Mouse (Mus musculus): Measurements from ENCODE around the gene Dennd2c. TPM values are rescaled to one million over a fixed set of nuclear protein-coding genes. Genes with fewer than 3 reads are reported as not detected.
A peak's percentile ranks its signal among the peaks of the same experiment; 100 is the strongest.

The Dennd2c gene
- polyA plus RNA-seq, 1 experiment from 2014 or later: 5.6 TPM

DNA sequence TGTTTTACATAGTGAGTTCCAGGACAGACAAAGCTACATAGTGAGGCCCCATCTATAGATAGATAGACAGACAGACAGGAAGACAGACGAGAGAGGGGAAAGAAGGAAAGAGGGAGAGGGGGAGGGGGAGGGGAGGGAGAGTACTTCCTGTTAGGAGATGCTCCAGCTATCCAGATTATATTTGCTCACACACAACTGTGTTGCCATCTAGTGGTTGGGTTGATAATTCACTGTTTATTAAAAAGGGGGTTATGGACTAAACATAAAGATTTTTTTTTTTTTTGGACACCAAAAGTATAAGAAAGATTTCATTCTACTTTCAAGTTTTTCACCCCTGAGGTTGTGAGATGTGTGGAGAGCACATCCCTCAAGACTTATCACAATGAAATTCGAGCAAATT, 1.7 kb upstream of the Dennd2c start:
- Histone ChIP-seq H3K36me3 (ENCODE audit: control insufficient read depth, insufficient read depth, low read length) (no peaks in the 10 kb centered on the region), H3K4me1 (replicated peaks; ENCODE audit: control insufficient read depth, insufficient read depth) (no peaks in the 10 kb centered on the region), H3K9ac (ENCODE audit: low read length) (no peak overlapping the region), H3K27me3 (ENCODE audit: control insufficient read depth, insufficient read depth, low read length) (no peaks in the 10 kb centered on the region), H3K4me3 (ENCODE audit: low read depth, low read length) (no peak overlapping the region), H3K4me2 (replicated peaks; ENCODE audit: low read depth) (no peak overlapping the region), H3K27ac (replicated peaks) (no peak overlapping the region), H3K9me3 (ENCODE audit: control insufficient read depth, low read length) (no peaks in the 10 kb centered on the region)
- no peak for DNase-seq (ENCODE audit: low spot score)
- 50% methylated on average over 2 of the region's 2 CpGs for WGBS
- ATAC-seq (ENCODE audit: low FRiP score, low TSS enrichment): no peak
- TF ChIP-seq CTCF (IDR thresholded peaks at IDR 0.05; ENCODE audit: low read depth): peak; percentile 57
- no peak for TF ChIP-seq EP300 (optimal IDR thresholded peaks at IDR 0.05)

DNA sequence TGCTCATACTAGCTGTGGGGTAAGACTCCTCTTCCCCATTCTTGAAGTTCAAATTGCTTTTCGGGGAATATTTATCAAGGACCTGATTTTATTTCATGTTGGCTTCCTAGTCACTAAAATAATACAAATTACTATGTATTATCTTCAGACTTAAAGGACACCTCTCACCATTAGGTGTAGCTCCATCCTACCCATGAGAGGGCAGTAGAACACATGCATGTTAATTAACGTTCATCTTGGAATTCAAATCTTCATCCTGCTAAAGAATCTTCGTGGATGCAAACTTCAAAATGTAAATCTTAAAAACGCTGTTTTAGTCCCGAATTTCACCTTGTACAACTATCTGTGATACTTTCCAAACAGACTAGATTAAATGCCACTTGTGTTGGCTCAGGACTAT, 1.2 kb upstream of the Dennd2c start:
- H3K27ac ChIP-seq (replicated peaks): no peak overlapping the region
- H3K4me3 ChIP-seq (ENCODE audit: low read depth, low read length): no peak overlapping the region

DNA sequence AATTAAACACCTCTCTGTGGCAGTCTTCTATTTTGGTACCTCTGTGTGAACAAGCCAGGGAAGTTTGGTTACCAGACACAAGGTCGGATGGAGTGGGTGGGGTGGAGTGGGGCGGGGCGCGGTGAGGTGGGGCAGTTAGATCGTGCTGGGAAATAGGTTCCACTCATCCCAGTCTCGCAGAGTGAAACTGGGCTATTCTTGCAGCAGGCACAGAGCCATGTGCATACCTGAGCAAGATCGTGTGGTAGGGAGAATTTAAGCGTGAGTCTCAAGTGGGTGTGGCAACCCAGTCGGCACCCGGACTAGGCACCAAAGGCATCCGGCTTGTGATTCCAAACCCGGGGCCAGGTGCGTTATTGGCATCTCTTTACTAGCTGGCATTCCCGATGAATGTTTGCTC, 495 bp upstream of the Dennd2c start:
- Histone ChIP-seq H3K9ac (ENCODE audit: low read length) (peak overlapping the region; percentile 47), H3K4me1 (replicated peaks; ENCODE audit: control insufficient read depth, insufficient read depth) (no peaks in the 10 kb centered on the region)

More for the DNA sequence above, 1.2 kb upstream of the Dennd2c start:
- 48% methylated on average over 5 of the region's 5 CpGs for WGBS
- no peaks in the 10 kb centered on the region for H3K4me1 ChIP-seq (replicated peaks; ENCODE audit: control insufficient read depth, insufficient read depth)
- H3K4me2 ChIP-seq (replicated peaks; ENCODE audit: low read depth): no peak overlapping the region
- H3K9ac ChIP-seq (ENCODE audit: low read length): no peak overlapping the region
- no peak for DNase-seq (ENCODE audit: low spot score)
- ATAC-seq (ENCODE audit: low FRiP score, low TSS enrichment): no peak
- H3K36me3 ChIP-seq (ENCODE audit: control insufficient read depth, insufficient read depth, low read length): no peaks in the 10 kb centered on the region
- H3K9me3 ChIP-seq (ENCODE audit: control insufficient read depth, low read length): no peaks in the 10 kb centered on the region
- H3K27me3 ChIP-seq (ENCODE audit: control insufficient read depth, insufficient read depth, low read length): no peaks in the 10 kb centered on the region
- TF ChIP-seq EP300 (optimal IDR thresholded peaks at IDR 0.05): no peak
- peak; percentile 58 for TF ChIP-seq CTCF (IDR thresholded peaks at IDR 0.05; ENCODE audit: low read depth)

GRCm38 (mm10) chr3:103107565-103108240, 5.3 kb downstream of the Dennd2c start:
- H3K4me2 ChIP-seq (replicated peaks; ENCODE audit: low read depth): no peak overlapping the region
- no peak overlapping the region for H3K27ac ChIP-seq (replicated peaks)
- H3K4me3 ChIP-seq (ENCODE audit: low read depth, low read length): no peak overlapping the region
- TF ChIP-seq CTCF (IDR thresholded peaks at IDR 0.05; ENCODE audit: low read depth) (no peak), EP300 (optimal IDR thresholded peaks at IDR 0.05) (no peak)
- H3K9ac ChIP-seq (ENCODE audit: low read length): no peak overlapping the region
- DNase-seq (ENCODE audit: low spot score) (no peak), ATAC-seq (ENCODE audit: low FRiP score, low TSS enrichment) (no peak)
- WGBS: 79% methylated on average over 7 of the region's 7 CpGs
- no peaks in the 10 kb centered on the region for H3K4me1 ChIP-seq (replicated peaks; ENCODE audit: control insufficient read depth, insufficient read depth)
- no peaks in the 10 kb centered on the region for H3K27me3 ChIP-seq (ENCODE audit: control insufficient read depth, insufficient read depth, low read length)
- no peaks in the 10 kb centered on the region for H3K36me3 ChIP-seq (ENCODE audit: control insufficient read depth, insufficient read depth, low read length)
- no peaks in the 10 kb centered on the region for H3K9me3 ChIP-seq (ENCODE audit: control insufficient read depth, low read length)

More for the DNA sequence above, 495 bp upstream of the Dennd2c start:
- WGBS: under 1% methylated on average over 14 of the region's 14 CpGs
- DNase-seq (ENCODE audit: low spot score): no peak
- TF ChIP-seq CTCF (IDR thresholded peaks at IDR 0.05; ENCODE audit: low read depth): no peak
- Histone ChIP-seq H3K4me2 (replicated peaks; ENCODE audit: low read depth) (peak overlapping the region; percentile 83), H3K36me3 (ENCODE audit: control insufficient read depth, insufficient read depth, low read length) (no peaks in the 10 kb centered on the region), H3K4me3 (ENCODE audit: low read depth, low read length) (peak overlapping the region; percentile 84), H3K27ac (replicated peaks) (peak overlapping the region; percentile 89), H3K9me3 (ENCODE audit: control insufficient read depth, low read length) (no peaks in the 10 kb centered on the region), H3K27me3 (ENCODE audit: control insufficient read depth, insufficient read depth, low read length) (no peaks in the 10 kb centered on the region)
- peak; percentile 40; the same call in 1 of the 2 replicates for ATAC-seq (ENCODE audit: low FRiP score, low TSS enrichment)

- Histone ChIP-seq H3K27ac (replicated peaks) (no peak overlapping the region), H3K36me3 (ENCODE audit: control insufficient read depth, insufficient read depth, low read length) (no peaks in the 10 kb centered on the region), H3K9me3 (ENCODE audit: control insufficient read depth, low read length) (no peaks in the 10 kb centered on the region), H3K27me3 (ENCODE audit: control insufficient read depth, insufficient read depth, low read length) (no peaks in the 10 kb centered on the region), H3K4me2 (replicated peaks; ENCODE audit: low read depth) (no peak overlapping the region), H3K9ac (ENCODE audit: low read length) (no peak overlapping the region), H3K4me3 (ENCODE audit: low read depth, low read length) (no peak overlapping the region), H3K4me1 (replicated peaks; ENCODE audit: control insufficient read depth, insufficient read depth) (no peaks in the 10 kb centered on the region)
- no peak for DNase-seq (ENCODE audit: low spot score)
- ATAC-seq (ENCODE audit: low FRiP score, low TSS enrichment): no peak
- 60% methylated on average over 5 of the region's 5 CpGs for WGBS
- no peak for TF ChIP-seq CTCF (IDR thresholded peaks at IDR 0.05; ENCODE audit: low read depth)
- TF ChIP-seq EP300 (optimal IDR thresholded peaks at IDR 0.05): no peak
Measured at GRCm38 (mm10) chr3:103112216-103112615, 9.8 kb downstream of the Dennd2c start.

DNA sequence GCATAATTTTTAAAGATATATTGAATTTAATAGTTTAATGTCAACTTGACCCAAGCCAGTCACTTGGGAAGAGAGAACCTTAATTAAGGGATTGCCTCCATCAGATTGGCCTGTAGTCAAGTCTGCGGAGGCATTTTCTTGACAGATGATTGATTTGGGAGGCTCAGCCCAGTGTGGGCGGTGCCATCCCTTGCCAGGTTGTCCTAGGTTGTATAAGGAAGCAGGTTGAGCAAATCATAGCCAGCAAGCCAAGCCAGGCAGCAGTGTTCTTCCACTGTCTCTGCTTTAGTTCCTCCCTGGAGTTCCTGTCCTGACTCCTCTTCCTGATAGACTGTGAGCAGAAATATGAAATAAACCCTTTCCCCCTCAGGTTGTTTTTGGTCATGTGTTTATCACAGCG, 21.2 kb downstream of the Dennd2c start:
- DNase-seq (ENCODE audit: low spot score) (no peak), ATAC-seq (ENCODE audit: low FRiP score, low TSS enrichment) (no peak)
- Histone ChIP-seq H3K4me3 (ENCODE audit: low read depth, low read length) (no peak overlapping the region), H3K9ac (ENCODE audit: low read length) (no peak overlapping the region), H3K9me3 (ENCODE audit: control insufficient read depth, low read length) (no peaks in the 10 kb centered on the region), H3K27ac (replicated peaks) (no peak overlapping the region), H3K4me1 (replicated peaks; ENCODE audit: control insufficient read depth, insufficient read depth) (no peaks in the 10 kb centered on the region), H3K36me3 (ENCODE audit: control insufficient read depth, insufficient read depth, low read length) (no peaks in the 10 kb centered on the region), H3K4me2 (replicated peaks; ENCODE audit: low read depth) (no peak overlapping the region), H3K27me3 (ENCODE audit: control insufficient read depth, insufficient read depth, low read length) (no peaks in the 10 kb centered on the region)
- WGBS: 79% methylated on average over 3 of the region's 3 CpGs
- TF ChIP-seq EP300 (optimal IDR thresholded peaks at IDR 0.05) (no peak), CTCF (IDR thresholded peaks at IDR 0.05; ENCODE audit: low read depth) (no peak)

Measured in stomach, postnatal 0 days (tissue).